Mouse (Mus musculus) brown adipose tissue, adult 24 weeks (tissue): Measurements from ENCODE around the gene Cfb. TPM values are rescaled to one million over a fixed set of nuclear protein-coding genes. Genes with fewer than 3 reads are reported as not detected.

Experiments used
- H3K27ac ChIP-seq: fragments of 200-500 bp; replicated peaks from 2 replicates; pipeline ENCODE4 v1.5.1; 2012; ENCODE audit warnings: low read depth, mild to moderate bottlenecking, low read length
- H3K4me1 ChIP-seq: fragments of 200-500 bp; 2 replicates; pipeline ENCODE4 v1.6.1; 2012; ENCODE audit warnings: low read length, mixed read lengths; ENCODE audit not compliant: control insufficient read depth, insufficient read depth, insufficient read length
- H3K4me3 ChIP-seq: fragments of 200-500 bp; 2 replicates; pipeline ENCODE4 v1.5.1; 2012; ENCODE audit warnings: low read depth, mild to moderate bottlenecking, low read length, moderate library complexity; ENCODE audit not compliant: insufficient read depth
- polyA plus RNA-seq: library from polyadenylated mRNA; stranded (reverse); fragments of >200 nt; gene quantifications from 2 replicates; pipeline ENCODE4 v1.2.4, GENCODE M21; 2012; ENCODE audit not compliant: missing spikeins, insufficient read depth, insufficient read length

Gene Cfb
- polyA plus RNA-seq, 1 experiment = 29.3 TPM

DNA sequence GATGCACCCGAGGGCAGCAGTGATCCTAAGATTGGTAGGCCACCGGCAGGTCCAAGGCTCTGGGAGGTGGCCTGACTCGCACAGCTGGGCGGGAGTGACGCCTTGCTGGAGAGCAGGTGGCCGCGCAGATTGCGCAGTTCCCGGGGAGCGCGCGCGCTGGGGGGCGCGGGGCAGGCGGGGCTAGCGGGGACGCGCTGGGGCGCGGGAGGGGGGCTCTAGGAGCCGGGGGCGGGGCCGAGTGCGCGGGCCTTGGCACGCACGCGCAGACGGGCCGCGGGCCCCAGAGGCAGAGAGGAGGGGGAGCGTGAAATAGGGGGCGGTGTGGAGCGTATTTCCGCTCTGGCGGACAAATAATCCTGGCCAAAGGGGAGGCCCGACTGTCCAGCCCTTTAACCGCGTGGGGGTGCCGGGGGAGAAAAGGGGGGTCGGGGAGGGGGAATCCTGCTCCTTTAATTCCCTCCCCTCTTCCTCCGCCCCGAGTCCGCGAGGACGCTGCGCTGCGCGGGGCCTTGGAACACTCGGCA is 31.8 kb upstream of the Cfb start:
- Histone ChIP-seq H3K4me3 (peak overlapping the region; percentile 65), H3K27ac (peak overlapping the region; percentile 80), H3K4me1 (peaks cover 3% of the 10 kb centered on the region; the same call in 1 of the 2 replicates)

DNA sequence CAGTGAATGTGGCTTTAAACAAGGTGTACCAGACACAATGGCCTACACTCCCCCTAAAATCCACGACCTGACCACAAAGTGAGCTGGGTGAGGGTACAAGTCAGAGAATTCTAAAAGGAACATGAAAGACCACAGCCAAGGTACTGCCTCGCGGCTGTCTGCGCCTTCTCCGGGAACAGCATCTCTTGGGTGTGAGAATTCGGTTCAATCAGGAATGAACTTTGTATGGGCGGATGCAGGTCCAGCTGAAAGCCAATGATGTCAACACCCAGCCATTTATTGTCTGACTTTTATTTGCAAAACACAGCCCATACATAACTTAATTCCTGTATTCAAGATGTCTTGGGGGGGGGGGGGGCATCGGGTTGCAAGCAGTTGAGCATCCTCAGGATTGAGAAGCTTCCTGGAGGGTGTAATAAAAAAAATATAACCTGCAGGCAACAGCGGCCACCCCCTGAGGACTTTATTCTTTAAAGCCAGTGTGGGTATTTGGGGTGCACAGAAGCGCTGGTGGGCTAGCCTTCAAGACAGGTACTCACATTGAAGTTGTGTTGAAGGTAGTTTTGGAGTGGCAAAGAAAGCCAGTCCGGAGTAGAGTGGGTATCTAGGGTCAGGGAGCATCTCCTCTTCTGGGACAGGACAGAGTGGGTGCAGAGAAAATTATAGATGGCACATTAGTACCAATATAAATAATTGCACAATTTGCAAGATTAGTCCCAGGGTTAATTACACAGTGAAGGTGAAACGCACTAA is 30.9 kb upstream of the Cfb start:
- Histone ChIP-seq H3K4me1 (peaks cover 3% of the 10 kb centered on the region; the same call in 1 of the 2 replicates), H3K4me3 (no peak overlapping the region), H3K27ac (peak overlapping the region; percentile 80)

DNA sequence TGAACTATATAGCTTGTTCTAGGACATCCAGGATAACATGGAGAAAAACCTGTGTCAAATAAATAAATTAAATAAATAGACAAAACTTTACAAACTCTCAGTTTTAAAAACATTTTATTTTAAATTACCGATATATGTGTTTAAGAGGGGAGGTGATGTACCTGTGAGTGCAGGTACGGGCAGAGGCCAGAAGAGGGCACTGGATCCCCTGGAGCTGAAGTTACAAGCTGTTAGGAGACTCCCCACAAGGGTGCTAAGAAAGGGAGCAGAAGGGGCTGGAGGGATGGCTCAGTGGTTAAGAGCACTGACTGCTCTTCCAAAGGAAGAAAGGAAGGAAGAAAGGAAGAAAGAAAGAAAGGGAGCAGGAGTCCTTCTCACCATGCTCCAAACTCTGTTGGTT is 29.1 kb upstream of the Cfb start:
- H3K27ac ChIP-seq = no peak overlapping the region
- no peaks in the 10 kb centered on the region; the same call in 1 of the 2 replicates for H3K4me1 ChIP-seq
- H3K4me3 ChIP-seq = no peak overlapping the region

DNA sequence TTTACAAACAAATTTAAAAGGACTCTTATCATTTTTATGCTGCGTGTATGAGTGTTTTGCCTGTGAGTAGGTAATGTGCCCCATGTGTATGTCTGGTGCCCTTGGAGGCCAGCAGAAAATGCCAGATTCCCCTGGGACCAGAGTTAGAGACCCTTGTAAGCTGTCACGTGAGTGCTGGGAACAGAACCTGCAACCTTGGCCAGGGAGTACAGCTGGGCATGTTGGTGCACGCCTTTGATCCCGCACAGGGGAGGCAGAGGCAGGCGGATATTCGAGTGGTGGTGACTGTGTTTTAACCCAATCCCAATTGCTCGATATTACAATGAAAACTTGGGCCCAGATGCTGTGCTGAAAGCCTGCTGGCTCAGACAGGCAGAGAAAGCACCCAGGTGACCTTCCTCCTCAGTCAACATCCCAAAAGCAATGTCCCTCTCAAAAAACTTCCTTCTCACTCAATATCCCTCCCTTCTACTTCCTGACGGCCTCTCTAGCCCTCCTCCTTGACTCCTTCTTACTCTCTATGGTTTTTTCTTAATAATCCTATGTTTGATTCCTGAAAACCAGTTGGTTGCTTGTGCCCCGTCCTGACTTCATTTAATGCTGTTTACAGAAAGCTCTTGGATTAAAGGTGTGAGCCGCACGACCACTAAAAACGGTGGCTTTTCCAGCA is 27.9 kb upstream of the Cfb start:
- no peak overlapping the region for H3K4me3 ChIP-seq
- H3K4me1 ChIP-seq = no peaks in the 10 kb centered on the region; the same call in 1 of the 2 replicates
- no peak overlapping the region for H3K27ac ChIP-seq

DNA sequence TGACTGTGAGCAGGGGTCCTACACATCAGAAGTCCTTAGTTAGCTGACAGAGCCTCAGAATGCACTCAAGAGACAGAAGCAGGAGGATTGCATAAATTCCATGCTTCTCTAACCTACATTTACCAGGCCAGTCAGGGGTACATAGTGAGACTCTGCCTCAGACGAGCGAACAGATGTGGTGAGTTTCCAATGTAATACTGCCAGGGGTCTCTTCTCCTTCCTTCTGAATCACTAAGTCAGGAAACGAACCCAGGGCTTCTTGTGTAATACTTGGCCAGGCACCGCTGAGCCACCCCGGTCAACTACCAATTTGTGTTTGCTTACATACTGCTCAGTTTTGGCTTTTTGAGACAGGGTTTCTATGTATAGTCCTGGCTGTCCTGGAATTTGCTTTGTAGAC is 25.6 kb upstream of the Cfb start:
- no peaks in the 10 kb centered on the region for H3K4me1 ChIP-seq
- no peak overlapping the region for H3K27ac ChIP-seq
- no peak overlapping the region for H3K4me3 ChIP-seq

DNA sequence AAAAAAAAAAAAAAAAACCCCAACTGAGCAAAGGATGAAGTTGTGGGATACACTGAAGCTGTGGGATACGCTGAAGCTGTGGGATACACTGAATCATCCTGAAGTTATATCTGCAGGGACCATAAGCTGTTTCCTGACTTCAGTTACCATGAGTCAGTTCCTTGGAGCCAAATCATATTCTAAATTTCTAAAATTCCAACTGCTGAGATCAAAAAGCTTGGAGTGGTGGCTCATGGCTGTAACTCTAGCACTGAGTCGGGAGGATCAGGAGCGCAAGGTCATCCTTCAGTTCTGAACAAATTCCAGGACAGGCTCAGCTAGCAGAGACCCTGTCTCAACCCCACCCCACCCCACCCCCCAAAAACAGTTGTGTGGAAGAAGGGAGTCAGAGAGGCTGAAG is 23.3 kb upstream of the Cfb start:
- Histone ChIP-seq H3K27ac (no peak overlapping the region), H3K4me3 (no peak overlapping the region), H3K4me1 (no peaks in the 10 kb centered on the region)

DNA sequence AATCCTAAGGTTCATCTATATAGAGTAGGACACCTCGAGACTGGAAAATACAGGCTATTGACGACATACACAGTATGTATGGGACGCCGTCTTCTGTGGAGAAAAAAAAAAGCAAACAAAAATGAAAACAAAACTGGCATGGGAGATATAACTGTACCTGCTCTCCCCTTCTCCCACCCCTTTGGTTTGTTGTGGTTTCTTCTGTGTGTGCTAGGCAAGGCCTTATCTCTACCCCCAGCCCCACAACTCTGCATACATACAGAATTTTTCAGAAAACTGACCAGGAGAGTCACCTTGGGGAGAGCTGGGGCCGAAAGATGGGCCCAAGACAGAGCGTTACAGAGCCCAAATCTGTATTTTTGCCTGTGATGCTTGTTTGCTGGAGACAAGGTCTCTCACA is 22.4 kb upstream of the Cfb start:
- no peak overlapping the region for H3K27ac ChIP-seq
- 0 out of 2 replicates have a peak, but pooled peaks cover 2% of the 10 kb centered on the region for H3K4me1 ChIP-seq

DNA sequence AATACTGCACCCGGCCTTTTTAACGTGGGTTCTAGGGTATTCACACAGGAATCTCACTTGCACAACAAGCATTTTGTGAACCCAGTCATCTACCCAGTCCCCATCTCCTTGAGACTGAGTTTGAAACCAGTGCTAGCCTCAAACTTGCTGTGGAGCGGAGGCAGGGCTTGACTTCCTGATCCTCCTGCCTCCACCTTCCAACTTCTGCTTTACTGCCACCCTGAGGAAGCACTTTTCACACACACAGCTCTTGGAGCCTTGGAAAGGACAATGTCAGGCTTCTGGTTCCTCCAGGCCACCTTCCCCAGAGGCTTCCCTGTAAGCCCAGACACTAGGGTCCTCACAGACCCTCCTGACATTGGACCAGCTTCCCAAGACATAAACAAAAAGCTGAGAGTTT is 21.0 kb upstream of the Cfb start:
- H3K4me3 ChIP-seq = no peak overlapping the region
- no peak overlapping the region for H3K27ac ChIP-seq
- H3K4me1 ChIP-seq = 0 out of 2 replicates have a peak, but pooled peaks cover 2% of the 10 kb centered on the region

More for the DNA sequence above, 22.4 kb upstream of the Cfb start:
- no peak overlapping the region for H3K4me3 ChIP-seq

DNA sequence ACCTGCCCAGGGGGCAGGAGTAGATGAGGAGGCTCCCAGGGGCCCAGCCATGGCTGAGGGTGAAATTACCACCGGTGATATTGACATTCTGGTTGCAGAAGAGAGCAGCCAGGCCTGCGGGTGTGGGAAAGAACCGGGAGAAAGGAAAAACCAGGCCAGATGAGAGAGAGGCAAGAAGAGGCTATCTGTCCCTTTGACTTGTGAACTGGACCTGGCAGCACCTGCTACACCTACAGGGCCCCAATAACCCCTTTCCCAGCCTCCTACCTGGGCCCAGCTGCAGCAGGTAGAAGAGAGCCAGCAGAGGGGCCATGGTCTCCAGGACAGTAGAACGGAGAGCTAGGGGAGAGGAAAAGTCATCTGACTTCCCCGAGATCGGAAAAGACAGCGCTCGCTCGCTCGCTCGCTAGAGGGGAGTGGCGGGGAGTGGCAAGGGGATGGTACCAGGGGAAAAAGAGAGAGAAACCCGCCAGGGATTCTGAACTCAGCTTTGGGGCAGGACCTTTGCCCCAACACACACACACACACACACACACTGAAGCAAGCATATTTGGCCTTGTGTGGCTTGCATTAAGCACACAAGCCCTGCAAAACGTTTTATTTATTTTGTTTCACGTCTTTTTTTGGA is 19.5 kb upstream of the Cfb start, which contains the start of gene Gm20547:
TSS of gene Gm20547 (minus strand) at position 360 of the 628 bp plus-strand sequence.
- no peak within 1 kb of the TSS for H3K27ac ChIP-seq
- 0 out of 2 replicates have a peak, but pooled peaks cover 2% of the 10 kb centered on the region for H3K4me1 ChIP-seq
- peak within 1 kb of the TSS; percentile 26; the same call in 1 of the 2 replicates for H3K4me3 ChIP-seq

DNA sequence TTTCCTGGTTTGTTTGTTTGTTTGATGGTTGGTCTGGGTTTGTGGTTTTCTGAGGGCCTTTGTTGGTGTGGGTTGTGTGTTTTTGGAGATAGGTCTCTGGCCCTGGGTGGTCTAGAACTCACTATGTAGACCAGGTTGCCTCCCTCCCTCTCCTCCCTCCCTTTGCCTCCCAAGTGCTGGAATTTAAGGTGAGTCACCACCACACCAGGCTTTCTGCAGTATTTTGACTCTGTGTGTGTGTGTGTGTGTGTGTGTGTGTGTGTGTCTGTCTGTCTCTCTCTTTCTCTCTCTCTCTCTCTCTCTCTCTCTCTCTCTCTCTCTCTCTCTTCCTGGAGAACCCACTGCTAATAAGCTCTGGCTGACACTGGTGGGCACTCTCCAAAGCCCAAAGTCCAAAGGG is 18.8 kb upstream of the Cfb start:
- no peak overlapping the region for H3K27ac ChIP-seq
- no peak overlapping the region for H3K4me3 ChIP-seq
- 0 out of 2 replicates have a peak, but pooled peaks cover 2% of the 10 kb centered on the region for H3K4me1 ChIP-seq

DNA sequence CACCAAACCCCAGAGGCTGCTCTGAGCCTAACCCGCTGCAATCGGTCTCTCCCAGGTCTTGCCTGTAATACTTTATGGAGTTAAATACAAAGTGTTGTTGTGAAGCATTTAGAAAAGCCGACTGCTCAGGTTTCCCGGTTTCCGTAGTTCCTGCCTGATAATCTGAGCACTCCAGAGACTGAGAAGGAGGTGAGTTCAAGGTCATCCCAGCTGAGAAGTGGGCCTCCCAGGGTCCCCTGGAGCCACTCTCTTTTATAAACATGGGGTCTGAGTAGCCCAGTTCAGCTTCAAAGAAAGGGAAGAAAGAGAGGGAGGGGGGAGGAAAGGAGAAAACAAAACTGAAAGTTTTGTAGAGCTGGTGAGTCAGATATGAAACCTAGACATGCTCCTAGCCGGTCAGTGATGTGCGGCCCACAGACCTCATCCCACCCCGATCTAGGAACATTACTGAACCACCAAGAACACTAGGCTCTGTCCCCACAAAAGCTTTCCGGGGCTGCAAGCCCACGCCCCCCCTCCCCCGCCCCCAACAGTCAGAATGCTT is 17.1 kb upstream of the Cfb start, which contains the start of gene Zbtb12:
TSS of gene Zbtb12 (plus strand) at position 148 of the 544 bp plus-strand sequence.
- Histone ChIP-seq H3K4me3 (peak within 1 kb of the TSS; percentile 28; the same call in 1 of the 2 replicates), H3K4me1 (0 out of 2 replicates have a peak, but pooled peaks cover 2% of the 10 kb centered on the region), H3K27ac (no peak within 1 kb of the TSS)

DNA sequence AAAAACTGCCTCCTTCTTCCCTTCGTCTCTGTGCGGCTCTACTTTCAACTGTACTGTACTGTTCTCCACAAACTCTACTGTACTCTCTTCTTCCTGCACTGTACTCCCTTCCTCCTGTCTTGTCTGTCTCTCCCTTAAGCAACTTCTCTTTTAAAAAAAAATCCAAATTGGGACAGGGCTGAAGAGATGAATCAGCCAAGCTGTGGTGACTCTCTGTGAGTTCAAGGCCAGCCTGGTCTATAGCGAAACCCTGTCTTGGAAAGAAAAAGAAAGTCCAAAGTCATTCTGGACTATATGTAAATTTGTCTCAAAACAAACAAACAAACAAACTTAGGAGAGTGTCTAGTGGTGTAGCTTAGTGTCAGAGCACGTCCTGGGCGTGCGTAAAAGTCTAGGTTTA is 12.0 kb upstream of the Cfb start:
- no peaks in the 10 kb centered on the region for H3K4me1 ChIP-seq
- H3K27ac ChIP-seq = no peak overlapping the region
- H3K4me3 ChIP-seq = no peak overlapping the region

DNA sequence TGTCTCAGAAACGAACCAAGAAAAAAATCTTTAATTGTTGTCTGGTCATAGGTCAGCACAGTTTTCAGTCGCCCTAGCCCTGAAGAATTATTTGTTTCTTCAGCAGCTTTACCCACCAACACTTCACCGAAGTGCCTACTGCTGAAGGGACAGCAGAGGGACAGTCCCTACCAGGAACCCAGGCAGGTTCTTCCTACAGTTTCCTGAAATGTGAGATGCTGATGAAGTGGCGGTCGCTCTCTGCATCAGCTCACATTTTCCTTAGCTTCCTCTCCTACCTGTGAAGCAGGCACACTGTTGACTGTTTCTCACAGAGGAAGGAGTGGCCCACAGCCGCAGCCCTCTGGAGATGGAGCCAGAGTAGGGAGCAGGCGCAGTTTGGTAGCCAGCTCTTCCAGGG is 3.7 kb upstream of the Cfb start:
- Histone ChIP-seq H3K27ac (no peak overlapping the region), H3K4me1 (no peaks in the 10 kb centered on the region), H3K4me3 (no peak overlapping the region)

DNA sequence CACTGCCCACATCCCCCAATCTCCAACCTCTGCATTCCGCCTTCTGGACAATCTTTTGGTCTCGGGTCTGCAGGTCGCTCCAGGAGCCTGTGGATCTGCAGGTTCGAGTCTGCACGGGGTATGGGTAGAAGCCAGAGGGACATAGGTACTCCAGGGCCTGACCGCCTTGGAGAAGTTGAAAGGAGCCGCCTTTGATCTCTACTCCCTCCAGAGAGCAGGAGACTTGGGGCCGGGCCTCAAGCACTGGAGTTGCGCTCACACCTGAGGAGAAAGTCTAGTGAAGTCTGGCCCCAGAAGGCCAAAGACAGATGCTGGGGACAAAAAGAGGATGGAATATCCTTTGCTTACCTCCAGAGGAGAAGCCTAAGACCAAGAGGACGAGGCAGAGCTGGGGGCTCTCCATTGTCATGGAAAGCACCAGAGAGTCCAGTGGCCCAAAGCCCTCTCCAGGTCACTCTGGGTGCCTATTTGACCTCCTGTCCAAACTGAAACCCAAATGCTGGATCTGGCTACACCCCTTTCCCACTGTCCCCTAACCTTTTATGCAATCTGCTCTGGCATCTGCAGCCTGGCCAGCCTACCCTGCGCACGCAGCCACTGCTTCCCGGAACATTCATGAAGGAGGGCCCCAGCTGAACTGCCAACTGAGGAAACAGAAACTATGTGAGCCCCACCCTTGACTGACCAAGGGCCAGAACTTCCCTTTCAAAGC is 458 bp downstream of the Cfb start:
- H3K4me1 ChIP-seq = no peaks in the 10 kb centered on the region
- peak overlapping the region; percentile 49; the same call in 1 of the 2 replicates for H3K27ac ChIP-seq
- no peak overlapping the region for H3K4me3 ChIP-seq
